Mouse (Mus musculus) left cerebral cortex, adult 8-10 months (tissue): ENCODE measurements around the gene Eapp. TPM values are rescaled to one million over a fixed set of nuclear protein-coding genes. Genes with fewer than 3 reads are reported as not detected.

Experiments
- DNase-seq, 2 experiments: peaks; one replicate each; pipeline ENCODE4 v3.0.0; 2022; ENCODE audit warnings: low spot score in 2 of 2
- microRNA-seq, 2 experiments: library from miRNA; unstranded; fragments of <30 nt; microRNA quantifications; one replicate each; pipeline ENCODE4 v1.2.0; 2022
- total RNA-seq, 4 experiments: library from RNA; stranded (reverse); gene quantifications; 2 replicates each; pipeline ENCODE4 v1.2.4; 2022

Gene Eapp
- total RNA-seq, 4 experiments from 2014 or later, result 30.5 to 34.3 (median 32.0) TPM

DNA sequence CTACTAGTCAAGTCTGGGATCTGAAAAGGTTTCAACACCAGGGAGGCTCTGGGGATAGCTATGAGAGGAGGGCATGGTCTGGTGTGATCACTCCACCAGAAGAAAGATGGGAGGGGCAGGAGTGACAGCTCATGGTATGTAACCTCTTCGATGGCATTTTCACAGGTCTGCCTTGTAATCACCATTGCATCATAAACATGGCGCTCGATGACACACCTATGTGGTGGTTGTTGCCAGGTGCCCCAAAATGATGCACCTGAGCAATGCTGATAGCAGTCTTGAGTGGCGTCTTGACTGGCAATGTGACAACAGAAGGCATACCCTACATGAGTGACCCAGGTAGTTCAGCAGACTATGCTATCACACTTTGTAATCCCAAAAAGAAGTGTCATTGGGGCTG is 54.3 kb downstream of the Eapp start:
- DNase-seq, result no peak

DNA sequence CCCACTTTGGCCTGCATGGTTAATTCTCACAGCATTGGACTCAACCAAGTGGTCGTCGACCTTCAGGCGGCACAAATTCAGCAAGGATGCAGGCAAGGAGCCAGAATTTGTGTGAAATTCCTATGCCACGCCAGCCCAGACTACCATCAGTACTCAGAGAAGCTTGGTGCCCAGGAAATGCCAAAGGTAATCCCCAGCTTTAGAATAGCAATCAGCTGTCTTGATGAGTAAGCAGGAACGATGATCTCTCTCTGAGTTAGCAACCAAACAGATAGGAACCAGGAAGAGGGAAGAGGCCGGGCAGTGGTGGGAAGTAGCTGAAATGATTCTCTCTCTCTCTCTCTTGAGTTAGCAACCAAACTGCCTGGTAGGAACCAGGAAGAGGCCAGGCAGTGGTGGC is 55.4 kb downstream of the Eapp start:
- DNase-seq, result no peak

DNA sequence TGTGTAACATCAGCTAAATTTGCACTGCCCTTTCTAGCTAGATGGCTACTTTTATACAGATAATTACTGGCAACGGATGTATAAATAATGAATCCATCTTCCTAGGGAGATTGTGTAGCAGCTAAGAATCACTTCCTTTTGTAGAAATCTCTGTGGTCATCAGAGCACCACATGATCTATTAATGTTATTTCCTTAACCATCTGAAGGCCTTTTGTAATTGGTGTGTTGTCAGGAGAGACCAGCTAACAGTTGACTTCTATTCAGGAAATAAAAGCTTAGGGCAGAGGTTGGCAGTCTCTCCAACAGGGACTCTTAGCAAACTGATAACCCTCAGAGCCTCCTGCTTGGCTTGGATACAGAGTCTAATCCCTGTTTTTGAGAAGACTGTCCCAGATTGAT is 58.7 kb downstream of the Eapp start:
- DNase-seq, result no peak

DNA sequence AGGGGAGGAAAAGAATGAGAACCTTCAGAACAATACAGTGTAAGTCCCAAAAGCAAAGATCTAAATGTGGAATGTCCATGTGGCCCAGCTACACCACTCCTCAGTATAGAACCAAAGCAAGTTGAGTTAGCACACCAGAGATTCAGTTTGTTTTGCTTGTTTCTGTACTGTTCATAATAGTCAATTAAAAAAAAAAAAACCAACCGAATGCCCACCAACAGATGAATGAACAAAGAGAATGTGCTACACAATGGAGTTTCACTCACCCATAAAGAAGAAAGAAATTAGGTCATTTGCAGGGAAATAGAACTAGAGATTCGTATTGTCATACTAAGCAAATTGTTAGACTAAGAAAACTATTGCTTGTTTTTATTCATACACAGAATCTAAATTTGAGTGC is 63.6 kb downstream of the Eapp start:
- no peak for DNase-seq

DNA sequence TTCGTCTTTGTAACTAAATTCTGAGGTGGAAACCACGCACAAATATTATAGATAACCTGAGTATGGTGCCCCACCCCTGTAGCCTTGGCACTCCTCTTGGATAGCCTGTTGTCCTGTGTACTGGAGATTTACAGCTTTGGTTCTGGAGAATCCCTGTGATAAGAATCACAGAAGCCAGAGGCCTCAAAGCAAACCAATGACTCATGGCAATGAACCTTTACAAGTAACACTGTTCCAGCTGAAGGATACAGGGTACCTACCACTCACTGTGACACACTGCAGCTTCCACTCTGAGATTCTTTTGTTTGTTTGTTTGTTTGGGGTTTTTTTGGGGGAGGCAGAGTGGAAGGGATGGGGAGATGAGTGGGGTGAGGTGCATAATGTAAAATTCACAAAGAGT is 73.8 kb downstream of the Eapp start:
- DNase-seq, result no peak

Small RNAs within 50 kb of the gene (microRNA-seq; reads per million reads assigned to microRNA genes)
- 0 reads per million in 2 experiments for gene Mir1892

Other genes starting within 250 kb of the Eapp start
- gene Sptssa, start 39.3 kb downstream of the Eapp start, total RNA-seq, result 10 to 100 TPM; 25.7 to 28.2 (median 27.2) TPM
- 10 to 100 TPM; 42.1 to 46.1 (median 44.4) TPM for gene Snx6, start 99.8 kb upstream of the Eapp start, total RNA-seq
- gene Cfl2, start 167.0 kb upstream of the Eapp start, total RNA-seq, result 100 to 1,000 TPM; 109 to 134 (median 116) TPM